Mouse (Mus musculus): ENCODE data around the gene 1110051M20Rik.

Gene 1110051M20Rik

GRCm38 (mm10) chr2:91457656-91458251 is 13.2 kb upstream of the 1110051M20Rik start:
- no peak for DNase-seq (ENCODE audit: low spot score)

GRCm38 (mm10) chr2:91457259-91457655 is 12.8 kb upstream of the 1110051M20Rik start, which contains the start of gene Lrp4:
Gene Lrp4 (plus strand): TSS chr2:91457511.
- DNase-seq (ENCODE audit: low spot score): no peak

GRCm38 (mm10) chr2:91456491-91457100 is 12.1 kb upstream of the 1110051M20Rik start:
- DNase-seq (ENCODE audit: low spot score): no peak

GRCm38 (mm10) chr2:91455826-91456225 is 11.3 kb upstream of the 1110051M20Rik start:
- DNase-seq (ENCODE audit: low spot score): no peak

GRCm38 (mm10) chr2:91454434-91454833 is 9.9 kb upstream of the 1110051M20Rik start:
- no peak for DNase-seq (ENCODE audit: low spot score)

- DNase-seq (ENCODE audit: low spot score): no peak
These were observed 8.9 kb upstream of the 1110051M20Rik start for GRCm38 (mm10) chr2:91453231-91454075.

GRCm38 (mm10) chr2:91452658-91453057 is 8.2 kb upstream of the 1110051M20Rik start:
- no peak for DNase-seq (ENCODE audit: low spot score)

GRCm38 (mm10) chr2:91450316-91450715 is 5.8 kb upstream of the 1110051M20Rik start:
- DNase-seq (ENCODE audit: low spot score): no peak

GRCm38 (mm10) chr2:91449662-91450061 is 5.2 kb upstream of the 1110051M20Rik start:
- DNase-seq (ENCODE audit: low spot score): no peak

- no peak for DNase-seq (ENCODE audit: low spot score)
These were observed 2.3 kb downstream of the 1110051M20Rik start for GRCm38 (mm10) chr2:91442241-91442640.

GRCm38 (mm10) chr2:91441715-91442114 is 2.8 kb downstream of the 1110051M20Rik start:
- DNase-seq (ENCODE audit: low spot score): no peak

- DNase-seq (ENCODE audit: low spot score): no peak
These were observed 3.8 kb downstream of the 1110051M20Rik start for GRCm38 (mm10) chr2:91440686-91441085.

- no peak for DNase-seq (ENCODE audit: low spot score)
These were observed 4.6 kb downstream of the 1110051M20Rik start for GRCm38 (mm10) chr2:91439876-91440275.

- no peak for DNase-seq (ENCODE audit: low spot score)
These were observed 5.2 kb downstream of the 1110051M20Rik start for GRCm38 (mm10) chr2:91439271-91439670.

GRCm38 (mm10) chr2:91437116-91437815 is 7.2 kb downstream of the 1110051M20Rik start:
- DNase-seq (ENCODE audit: low spot score): no peak

- no peak for DNase-seq (ENCODE audit: low spot score)
These were observed 7.8 kb downstream of the 1110051M20Rik start for GRCm38 (mm10) chr2:91436713-91437112.

GRCm38 (mm10) chr2:91430600-91430919 is 13.9 kb downstream of the 1110051M20Rik start:
- no peak for DNase-seq (ENCODE audit: low spot score)

GRCm38 (mm10) chr2:91429915-91430599 is 14.4 kb downstream of the 1110051M20Rik start:
- DNase-seq (ENCODE audit: low spot score): no peak

GRCm38 (mm10) chr2:91429146-91429545 is 15.4 kb downstream of the 1110051M20Rik start:
- no peak for DNase-seq (ENCODE audit: low spot score)

GRCm38 (mm10) chr2:91426321-91426720 is 18.2 kb downstream of the 1110051M20Rik start:
- no peak for DNase-seq (ENCODE audit: low spot score)

- DNase-seq (ENCODE audit: low spot score): no peak
These were observed 20.3 kb downstream of the 1110051M20Rik start for GRCm38 (mm10) chr2:91424061-91424720.

Measured in left cerebral cortex, adult 11 months (tissue).